Mouse (Mus musculus): ENCODE measurements at regions not wholly inside any gene's neighbourhood (a gene's known extent, or its start where the extent isn't known, plus 50 kb on each side); places are given as distances from the start of the nearest gene placed in this dataset.
A peak's percentile ranks its signal among the peaks of the same experiment; 100 is the strongest.

DNA sequence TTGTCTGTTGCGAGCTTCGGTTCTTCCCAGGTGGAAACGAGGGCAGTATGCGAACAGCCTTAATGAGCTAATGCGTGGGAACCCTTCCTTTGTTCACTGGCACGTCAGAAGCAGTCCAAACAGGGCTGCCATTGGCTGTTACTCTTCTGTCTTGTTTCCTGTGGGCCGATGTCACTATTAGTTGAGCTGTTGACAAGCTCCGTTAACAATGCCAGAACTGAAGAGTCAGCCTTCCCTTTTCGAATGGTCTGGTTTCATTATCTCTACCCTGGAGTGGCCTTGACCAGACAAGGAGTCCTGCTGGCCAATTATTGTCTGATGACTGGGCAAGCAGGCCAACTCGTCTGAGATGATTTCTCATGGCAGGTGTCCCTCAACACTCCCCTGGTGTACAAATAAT, 230.1 kb downstream of the Gm11011 start:
- DNase-seq (ENCODE audit: low spot score in 2 of 2): no peak

DNA sequence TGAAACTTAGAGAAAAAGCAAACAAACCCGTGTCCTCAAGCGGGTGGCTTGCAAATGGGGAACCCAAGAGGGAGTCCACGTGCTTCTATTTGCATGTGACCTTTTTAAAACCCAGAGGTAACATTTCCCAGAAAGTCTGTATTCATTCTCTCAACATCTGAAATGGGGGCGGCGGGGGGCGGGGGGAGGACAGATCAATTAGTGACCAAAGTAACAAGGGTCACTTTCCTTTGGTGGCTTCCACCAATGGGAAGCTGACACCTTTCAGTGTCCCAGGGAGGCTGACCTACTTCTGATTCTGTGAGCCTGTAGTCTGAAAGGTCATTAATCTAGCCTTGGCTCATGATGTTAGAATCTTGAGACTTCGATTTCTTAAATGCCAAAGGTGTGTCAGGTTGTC, 236.0 kb downstream of the Gm11011 start:
- no peak for DNase-seq (ENCODE audit: low spot score in 2 of 2)

DNA sequence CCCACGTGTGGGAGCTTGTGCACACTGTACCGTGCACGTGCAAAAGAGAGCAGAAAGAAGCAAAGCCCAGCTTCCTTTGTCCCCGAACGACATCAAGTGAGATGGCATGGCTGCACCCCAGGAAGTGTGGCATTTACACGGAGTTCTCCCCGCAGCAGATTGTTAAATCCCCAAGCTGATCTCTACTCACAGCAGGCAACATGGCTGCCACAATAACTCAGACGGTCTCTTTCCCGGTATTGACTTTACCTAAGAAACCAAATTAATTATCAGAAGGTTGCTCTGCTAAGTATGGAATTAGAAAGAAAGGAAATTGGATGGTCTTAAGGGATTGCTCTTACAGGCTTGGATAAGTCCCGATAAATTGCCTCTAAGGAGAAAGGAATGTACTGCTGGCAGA, 241.4 kb downstream of the Gm11011 start:
- no peak for DNase-seq (ENCODE audit: low spot score in 2 of 2)

DNA sequence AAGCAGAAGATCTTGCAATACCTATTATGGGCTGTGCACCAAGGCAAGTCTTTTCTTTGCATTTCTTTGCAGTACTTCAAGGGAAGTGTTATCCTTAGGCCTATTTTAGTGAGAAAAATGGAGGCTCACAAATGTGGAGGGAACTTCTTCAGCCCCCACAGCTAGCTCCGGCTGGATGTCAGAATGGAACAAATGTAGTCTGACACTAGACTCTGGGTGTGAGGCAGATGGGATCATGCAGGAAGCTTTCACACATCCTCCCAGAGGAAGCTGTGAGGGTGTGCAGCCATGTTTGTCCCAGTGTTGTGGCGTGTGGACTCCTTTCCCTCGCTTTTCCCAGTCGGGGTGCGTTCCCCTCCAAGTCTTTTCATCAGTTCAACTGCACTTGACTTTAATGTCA, 268.0 kb downstream of the Gm11011 start:
- peak; percentile 70 to 83 for DNase-seq (ENCODE audit: low spot score in 2 of 2)

DNA sequence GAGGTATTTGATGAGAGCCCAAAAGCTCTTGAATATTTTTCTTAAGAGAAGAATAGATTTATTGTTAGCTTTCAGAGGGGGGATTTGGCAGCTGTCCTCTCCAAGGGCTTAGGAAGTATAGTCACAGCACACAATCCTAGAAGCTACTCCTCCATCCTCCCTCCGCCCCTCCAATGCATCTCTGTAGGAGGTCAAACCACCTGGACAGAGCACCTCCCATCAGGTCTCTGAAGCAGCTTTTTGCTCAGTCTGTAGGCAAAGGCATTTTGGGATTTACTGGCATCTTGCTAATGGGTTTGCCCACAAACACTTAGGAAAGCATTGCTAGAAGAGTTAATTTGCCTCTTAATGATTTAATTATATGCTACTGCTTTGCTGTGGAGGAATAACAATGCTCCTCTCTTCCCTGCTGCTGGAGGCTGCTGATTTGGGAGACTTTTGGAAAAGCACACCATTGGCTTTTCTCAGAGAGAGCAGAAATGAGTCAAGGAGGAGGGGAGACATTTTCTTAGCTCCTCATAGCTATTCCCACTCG, 273.1 kb downstream of the Gm11011 start:
- DNase-seq (ENCODE audit: low spot score in 2 of 2): no peak

DNA sequence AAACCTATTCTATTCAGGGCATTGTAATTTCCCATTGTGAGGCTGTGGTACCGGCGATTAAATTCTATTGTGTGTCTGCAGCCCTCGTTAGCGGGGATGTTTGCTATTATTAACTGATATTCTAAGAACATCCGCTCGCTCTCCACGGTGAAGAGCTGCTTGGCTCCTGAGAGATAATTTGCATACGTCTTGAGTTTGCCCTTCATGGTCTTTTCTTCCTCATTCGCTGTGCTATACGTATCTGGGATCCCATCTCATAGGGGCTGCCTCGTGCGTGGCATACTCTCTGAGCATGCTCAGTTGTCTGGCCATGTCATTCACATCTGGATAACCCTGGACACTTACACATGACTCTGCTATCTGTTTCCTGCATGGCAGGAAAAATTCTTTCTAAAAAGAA, 275.7 kb downstream of the Gm11011 start:
- no peak for DNase-seq (ENCODE audit: low spot score in 2 of 2)

DNA sequence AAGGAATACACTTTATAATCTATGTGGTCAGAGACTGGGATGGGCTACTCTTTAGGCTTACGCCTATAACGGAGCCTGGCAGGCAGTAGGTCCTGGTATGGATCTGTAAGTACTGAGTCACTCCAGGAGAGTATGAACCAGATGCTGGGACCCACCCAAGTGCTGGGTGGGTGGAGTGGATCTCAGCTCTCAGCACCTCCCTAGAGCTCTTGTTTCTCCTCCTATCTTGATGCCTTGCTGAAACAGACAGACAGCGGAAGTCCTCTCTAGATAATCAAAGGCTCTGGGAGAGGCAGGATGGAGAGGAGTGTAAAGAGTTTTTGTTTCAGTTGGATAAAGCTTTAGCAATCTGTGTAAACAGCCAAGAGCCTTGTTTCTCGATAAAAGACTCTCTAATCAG, 276.2 kb downstream of the Gm11011 start:
- no peak for DNase-seq (ENCODE audit: low spot score in 2 of 2)

DNA sequence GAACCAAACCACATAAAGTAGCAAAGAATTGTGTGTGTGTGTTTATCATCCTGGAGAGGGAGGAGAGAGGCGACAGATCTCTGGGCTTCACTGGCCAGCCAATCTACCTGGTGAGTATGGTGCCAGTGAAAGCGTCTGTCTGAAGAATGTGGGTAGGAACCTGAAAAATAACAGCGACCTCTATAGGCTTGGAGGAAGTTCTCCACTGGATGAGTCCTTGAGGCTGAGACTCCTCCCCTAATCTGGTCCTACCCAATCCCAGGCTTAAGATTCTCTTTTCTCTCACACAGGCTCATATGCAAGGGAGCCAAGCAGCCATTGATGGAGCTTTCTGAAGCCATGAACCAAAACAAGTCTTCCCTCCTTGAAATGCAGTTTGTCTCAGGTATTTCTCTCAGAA, 283.2 kb downstream of the Gm11011 start:
- DNase-seq (ENCODE audit: low spot score in 2 of 2): no peak

DNA sequence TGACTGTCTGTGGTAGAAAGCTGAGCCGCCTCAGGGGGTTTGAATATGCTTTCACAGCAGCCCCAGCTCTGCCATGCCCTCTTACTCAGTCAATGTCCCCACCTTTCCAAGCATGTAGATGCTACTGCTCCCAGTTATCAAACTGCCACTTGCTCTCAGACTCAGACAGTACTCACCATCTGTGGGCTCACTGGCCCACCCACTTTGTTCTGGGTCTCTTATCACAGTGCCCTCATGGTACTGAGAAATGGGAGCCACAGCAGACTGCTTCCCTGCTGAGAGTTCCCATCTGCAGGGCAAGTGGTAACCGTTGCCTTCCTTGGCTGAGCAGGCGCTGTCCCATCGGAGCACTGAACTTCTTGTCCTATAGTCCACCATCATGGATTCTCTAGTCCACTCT, 286.6 kb downstream of the Gm11011 start:
- DNase-seq (ENCODE audit: low spot score in 2 of 2): no peak

DNA sequence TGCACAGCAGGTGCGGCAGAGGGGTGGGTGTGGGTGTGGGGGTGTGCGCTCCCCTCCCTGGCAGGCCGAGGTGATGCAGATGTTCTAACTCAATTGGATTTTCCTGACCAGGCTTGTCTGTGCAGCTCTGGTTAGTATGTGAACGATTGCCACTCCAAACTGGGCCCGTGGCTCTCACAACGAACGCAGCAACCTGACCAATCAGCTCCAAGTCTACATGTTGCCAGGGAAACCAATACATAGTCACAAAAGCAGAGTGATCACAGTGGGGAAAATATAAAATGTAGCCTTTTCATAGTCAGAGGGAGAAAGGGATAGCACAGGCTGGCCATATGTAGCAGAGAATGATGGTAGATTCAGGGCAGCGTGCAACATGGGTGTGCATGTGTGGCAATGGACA, 287.1 kb downstream of the Gm11011 start:
- peak; percentile 30 to 57 for DNase-seq (ENCODE audit: low spot score in 2 of 2)

DNA sequence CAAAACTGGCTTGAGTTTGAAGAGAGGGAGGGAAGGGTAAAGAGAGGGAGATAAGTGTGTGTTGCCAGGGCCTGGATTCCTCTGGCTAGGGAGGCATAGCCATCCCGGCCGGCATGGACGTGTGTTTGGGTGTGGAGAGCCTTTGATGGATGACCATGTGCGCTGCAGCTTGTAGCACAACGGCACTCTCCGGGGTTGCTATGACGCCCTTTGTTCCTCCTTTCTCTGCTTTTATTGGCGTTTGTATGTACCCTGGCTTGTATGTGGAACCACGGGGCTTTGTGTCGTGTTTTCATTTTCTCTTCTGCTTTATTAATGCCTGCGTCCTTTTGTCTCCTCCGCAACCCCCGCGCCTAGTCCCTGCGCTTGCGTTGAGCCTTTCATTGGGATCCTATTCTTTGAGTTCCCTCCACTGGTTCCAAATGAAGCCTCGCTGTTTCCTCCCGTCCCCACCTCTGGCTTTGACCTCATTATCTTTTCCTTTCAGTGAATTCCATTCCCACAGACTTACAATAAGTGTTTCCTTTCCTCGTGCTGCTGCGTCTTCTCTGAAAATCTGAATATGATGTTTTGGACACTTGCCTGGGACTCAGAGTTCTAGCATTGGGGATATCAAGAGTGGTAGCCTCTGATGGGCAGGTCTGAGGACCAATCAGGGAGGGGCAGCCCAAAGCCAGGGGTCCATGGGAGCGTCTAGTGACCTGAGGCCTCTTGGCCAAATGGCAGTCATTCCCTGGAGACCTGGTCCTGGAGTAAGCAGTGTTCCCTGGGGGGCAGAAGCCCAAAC, 289.5 kb downstream of the Gm11011 start:
- DNase-seq (ENCODE audit: low spot score in 2 of 2): no peak

DNA sequence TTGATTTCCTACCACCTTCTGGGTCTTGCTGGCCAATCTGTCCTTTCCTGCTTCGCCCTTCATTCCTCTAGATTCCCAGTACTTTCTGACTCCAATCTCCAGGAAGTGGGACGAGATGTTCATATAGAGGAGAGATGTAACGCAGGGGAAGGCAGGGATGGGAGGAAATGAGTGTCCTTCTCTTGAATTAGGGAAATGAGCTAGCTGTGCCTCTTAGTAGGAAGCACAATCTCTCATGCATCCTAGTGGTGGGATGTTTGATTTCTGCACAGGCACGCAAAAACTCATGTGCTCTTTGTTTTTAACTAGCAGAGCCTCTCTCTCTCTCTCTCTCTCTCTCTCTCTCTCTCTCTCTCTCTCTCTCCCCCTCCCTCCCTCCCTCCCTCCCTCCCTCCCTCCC, 290.3 kb downstream of the Gm11011 start:
- DNase-seq (ENCODE audit: low spot score in 2 of 2): no peak

DNA sequence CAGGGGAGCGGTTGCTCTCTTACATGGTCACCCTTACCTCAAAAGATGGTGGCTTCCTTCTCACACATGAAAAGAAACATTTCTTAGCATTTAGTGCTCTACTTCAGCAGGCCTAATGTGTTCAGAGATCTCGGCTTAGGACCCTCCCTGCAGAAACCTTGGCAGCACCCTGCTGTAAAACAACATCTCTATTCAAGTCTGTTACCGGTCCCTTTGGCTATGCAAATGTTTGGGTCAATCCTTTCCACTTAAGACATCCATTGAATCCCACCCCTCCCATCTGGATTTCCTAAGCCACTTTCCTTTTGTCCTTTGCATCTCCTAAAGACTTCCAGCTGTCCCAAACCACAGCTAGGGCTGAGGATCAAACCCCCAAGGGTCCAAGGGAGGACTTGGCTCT, 294.2 kb downstream of the Gm11011 start:
- no peak for DNase-seq (ENCODE audit: low spot score in 2 of 2)

DNA sequence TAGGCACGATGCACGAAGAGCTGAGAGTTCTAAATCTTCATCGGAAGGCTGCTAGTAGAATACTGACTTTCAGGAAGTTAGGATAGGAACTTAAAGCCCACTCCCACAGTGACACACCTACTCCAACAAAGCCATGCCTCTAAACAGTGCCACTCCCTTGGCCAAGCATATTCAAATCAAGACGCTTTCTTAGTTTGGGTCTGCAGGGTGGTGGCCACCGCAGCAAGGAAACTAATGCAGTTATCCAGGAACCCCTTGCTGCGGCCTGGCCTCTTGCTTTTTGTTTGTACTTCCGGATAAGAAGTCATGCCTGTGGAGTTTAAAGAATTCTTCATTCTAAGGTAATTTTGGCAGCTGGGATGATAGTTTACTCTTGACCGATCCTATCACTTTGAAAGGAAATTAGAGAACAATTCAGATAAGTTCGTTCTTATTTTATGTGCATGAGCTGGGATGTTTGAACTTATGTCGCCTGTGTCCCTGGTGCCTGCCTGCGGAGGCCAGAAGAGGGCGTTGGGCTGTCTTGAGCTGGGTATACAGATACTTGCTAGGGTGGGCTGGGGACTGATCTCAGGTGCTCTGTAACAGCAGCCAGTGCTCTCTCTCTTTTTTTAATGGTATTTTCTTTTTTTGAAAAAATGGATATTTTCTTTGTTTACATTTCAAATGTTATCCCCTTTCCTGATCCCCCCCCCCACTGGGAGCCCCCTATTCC, 298.5 kb downstream of the Gm11011 start:
- DNase-seq (ENCODE audit: low spot score in 2 of 2): no peak

DNA sequence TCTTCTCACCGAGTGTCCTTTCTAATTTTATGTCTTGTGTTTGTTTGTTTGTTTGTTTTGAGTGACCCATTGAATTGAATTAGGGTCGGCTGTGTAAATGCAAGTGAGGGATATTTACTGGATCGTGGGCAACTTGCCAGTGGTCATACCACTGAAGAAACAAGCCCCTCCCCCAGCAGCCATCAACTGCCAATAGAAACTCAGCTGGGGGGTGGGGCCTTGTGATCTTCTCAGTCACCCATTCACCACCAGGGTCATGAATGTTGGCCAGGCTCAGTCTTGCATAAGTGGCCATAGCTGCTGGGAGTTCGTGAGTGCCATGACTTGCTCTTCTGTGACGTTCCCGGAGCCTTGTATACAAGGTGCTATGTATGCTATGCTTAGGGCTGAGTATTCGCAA, 300.8 kb downstream of the Gm11011 start:
- DNase-seq (ENCODE audit: low spot score in 2 of 2): no peak

DNA sequence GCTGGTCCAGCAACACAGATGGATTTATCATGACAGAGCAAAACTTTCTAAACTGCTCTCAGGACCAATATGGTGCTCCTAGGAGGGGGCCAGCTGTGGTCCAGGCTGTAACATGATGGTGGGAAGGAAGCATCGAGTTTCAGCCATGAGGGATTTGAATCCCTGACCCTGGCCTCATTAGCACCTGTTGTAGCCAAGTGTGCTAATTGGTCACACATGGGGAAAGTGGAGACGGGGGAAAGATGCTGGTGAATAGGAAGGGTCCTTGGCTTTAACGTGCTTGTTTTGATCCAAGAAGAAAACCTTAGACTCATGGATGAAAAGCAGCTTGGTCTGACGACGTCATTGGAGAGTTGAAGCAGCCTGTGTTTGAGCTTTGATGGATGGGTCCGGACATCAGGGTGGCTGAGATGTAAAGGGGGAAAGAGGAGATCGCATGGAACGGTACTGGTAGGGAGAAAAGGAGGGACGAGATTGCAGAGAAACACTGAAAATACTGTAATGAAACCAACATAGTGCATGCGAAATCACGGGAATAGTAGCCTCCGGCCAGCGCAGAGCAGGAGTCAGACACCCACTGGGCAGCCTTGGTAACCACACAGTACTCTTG, 304.9 kb downstream of the Gm11011 start:
- DNase-seq (ENCODE audit: low spot score in 2 of 2): no peak

DNA sequence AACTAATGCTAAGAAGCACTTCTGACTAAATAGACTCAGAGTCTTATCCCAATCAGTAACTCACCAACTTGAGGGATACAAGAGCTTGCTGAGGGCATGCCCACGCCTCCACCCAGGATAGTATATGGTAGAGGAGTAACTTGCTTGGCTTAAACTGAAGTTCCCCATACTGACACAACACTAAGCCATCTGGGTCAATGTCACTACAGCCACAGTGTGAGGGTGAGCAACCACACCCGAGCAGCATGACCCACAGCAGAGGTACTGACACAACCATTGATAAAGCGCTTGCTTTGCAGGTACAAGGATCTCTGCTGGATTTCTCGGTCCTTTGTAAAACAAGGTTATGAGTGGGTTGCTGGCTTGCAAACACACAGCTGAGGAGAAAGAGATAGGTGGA, 312.2 kb downstream of the Gm11011 start:
- DNase-seq (ENCODE audit: low spot score in 2 of 2): no peak

DNA sequence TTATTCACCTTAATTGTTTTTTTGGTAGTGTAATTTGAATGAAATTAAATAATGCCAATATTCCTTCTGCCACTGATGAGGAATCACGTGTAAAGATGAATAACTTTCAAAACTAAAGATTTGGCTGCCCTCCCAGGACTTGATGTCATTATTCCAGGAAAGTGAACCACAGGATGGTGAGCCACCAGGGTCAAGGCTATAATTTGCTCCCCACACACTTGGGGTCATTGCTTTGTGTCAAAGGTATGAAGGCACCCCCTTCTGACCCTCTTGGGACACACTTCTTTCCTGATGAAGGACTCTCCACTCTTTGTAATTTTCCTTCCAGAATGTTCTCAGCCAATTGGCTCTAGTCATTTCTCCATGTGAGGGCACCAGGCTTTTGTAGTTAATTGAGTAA, 313.4 kb downstream of the Gm11011 start:
- DNase-seq (ENCODE audit: low spot score in 2 of 2): no peak

DNA sequence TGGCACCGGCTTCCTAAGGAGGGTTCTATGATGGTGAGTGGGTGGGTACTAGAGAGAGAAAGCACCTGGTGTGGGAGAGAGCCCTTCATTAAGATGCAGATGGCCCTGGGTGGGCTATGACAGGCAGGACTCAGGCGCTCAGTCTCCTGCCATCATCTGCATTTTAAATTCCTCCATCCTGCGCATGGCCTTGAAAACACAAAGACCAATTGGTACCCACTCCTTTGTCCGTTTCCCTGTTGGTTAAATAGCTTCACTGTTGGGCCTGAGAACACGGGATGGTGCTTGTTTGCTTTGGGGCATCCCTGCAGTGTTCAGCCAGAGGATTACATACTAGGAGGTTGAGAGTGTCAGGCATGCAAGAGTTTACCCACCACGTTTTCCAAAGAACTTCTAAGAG, 314.9 kb downstream of the Gm11011 start:
- DNase-seq (ENCODE audit: low spot score in 2 of 2): no peak

DNA sequence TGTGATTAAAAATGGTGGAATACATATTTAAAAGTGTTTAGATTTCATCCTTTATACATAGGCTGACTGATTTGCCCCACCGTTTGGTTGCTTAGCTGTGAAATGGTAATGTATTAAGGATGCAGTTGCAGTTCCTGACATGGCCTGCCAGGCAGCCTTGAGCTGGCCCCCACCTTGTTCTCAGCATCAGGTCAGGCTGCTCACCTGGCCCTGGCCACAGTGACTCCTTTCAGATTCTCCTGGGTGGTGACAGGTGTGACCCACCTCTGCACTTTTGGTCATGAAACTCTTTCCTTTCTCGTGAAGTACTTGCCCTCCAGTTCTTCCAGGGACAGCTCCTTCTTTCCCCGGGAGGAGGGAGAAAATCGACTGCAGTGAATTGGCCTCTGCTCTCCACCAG, 315.5 kb downstream of the Gm11011 start:
- DNase-seq (ENCODE audit: low spot score in 2 of 2): no peak

DNA sequence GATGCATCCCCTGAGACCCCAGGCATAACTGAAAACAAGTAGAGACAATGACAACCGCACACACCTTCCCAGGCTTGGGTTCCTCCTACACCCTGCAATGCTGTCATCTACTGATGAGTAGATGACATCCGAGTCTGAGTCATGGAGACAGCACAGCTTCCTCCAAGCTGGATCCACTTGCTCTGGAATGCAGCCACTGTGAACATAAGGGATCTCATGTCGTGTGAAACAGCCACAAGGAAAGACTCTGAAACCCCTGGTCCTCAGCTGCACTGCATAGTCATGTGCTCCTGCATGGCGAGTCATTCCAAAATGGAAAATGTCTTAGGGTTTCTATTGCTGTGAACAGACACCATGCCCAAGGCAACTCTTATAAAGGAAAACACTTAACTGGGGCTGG, 305.2 kb upstream of the Zfp64 start:
- peak; percentile 35 to 64 for DNase-seq (ENCODE audit: low spot score in 2 of 2)

DNA sequence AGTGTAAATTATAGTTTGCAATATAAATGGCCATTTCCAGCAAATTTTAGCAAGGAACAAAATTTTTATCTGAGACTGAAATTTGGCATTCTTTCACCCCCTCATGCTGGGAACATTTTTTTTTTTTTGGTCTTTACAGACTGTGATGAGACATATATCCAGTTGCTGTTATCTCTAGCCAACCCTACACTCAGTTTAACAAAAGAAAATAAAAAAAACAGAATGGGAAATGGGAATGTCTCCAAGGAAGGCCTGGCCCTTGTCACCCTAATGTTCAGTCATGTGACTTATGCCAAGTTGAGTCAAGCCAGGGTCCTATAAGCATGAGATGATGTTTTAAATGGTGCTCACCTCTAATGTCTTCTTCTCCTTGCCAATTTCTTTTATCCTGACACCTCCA, 289.2 kb upstream of the Zfp64 start:
- no peak for DNase-seq (ENCODE audit: low spot score in 2 of 2)

DNA sequence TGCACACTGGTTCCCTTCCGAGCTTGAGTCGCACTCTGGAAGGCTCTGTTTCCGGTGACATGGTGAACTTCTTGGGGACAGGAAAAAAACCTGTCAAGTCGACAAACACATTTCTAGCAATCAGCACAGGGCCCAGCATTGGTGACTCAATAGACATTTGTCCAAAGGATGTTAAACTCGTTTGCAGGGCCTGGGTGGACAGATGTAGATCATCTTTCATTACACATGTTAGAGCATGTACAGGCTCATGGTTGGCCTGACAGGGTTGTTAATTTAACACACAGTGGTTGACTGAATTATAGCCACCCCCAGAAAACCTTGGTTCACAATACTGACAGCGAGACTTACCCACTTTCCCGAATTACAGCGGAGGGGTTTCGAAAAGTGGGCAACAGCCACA, 288.6 kb upstream of the Zfp64 start:
- DNase-seq (ENCODE audit: low spot score in 2 of 2): no peak

All from frontal cortex, postnatal 36 days (tissue).